Mouse (Mus musculus) ES-E14 (cell line): ENCODE measurements at regions not wholly inside any gene's neighbourhood (a gene's known extent, or its start where the extent isn't known, plus 50 kb on each side); places are given as distances from the start of the nearest gene placed in this dataset.

Source experiments
- CHD2 ChIP-seq: IDR thresholded peaks from 2 replicates; pipeline ENCODE4 v1.6.1; 2014; ENCODE audit warnings: mild to moderate bottlenecking, low read depth, low read length, inconsistent platforms
- HCFC1 ChIP-seq: IDR thresholded peaks from 2 replicates; pipeline ENCODE4 v1.6.1; 2012; ENCODE audit warnings: low read length, inconsistent platforms, borderline replicate concordance; ENCODE audit not compliant: insufficient read depth
- MAFK ChIP-seq: IDR thresholded peaks from 2 replicates; pipeline ENCODE4 v1.6.1; 2014; ENCODE audit warnings: mild to moderate bottlenecking, low read depth, low read length, inconsistent platforms; ENCODE audit not compliant: insufficient read depth
- ZC3H11A ChIP-seq: IDR thresholded peaks from 2 replicates; pipeline ENCODE4 v1.6.1; 2012; ENCODE audit warnings: low read depth, mild to moderate bottlenecking, inconsistent platforms, low read length, borderline replicate concordance
- ZNF384 ChIP-seq: IDR thresholded peaks from 2 replicates; pipeline ENCODE4 v1.6.1; 2012; ENCODE audit warnings: low read depth, low read length, inconsistent platforms

- no peak for TF ChIP-seq CHD2
- no peak for TF ChIP-seq ZC3H11A
- TF ChIP-seq MAFK: no peak
- no peak for TF ChIP-seq ZNF384
- TF ChIP-seq HCFC1: no peak
These were observed 141.8 kb upstream of the Smlr1 start for GRCm38 (mm10) chr10:25677889-25678288.
